Mouse (Mus musculus): ENCODE data around the gene Use1. TPM values are rescaled to one million over a fixed set of nuclear protein-coding genes. Genes with fewer than 3 reads are reported as not detected.

Gene Use1
- polyA plus RNA-seq, 1 experiment from 2014 or later, result 84.6 TPM

DNA sequence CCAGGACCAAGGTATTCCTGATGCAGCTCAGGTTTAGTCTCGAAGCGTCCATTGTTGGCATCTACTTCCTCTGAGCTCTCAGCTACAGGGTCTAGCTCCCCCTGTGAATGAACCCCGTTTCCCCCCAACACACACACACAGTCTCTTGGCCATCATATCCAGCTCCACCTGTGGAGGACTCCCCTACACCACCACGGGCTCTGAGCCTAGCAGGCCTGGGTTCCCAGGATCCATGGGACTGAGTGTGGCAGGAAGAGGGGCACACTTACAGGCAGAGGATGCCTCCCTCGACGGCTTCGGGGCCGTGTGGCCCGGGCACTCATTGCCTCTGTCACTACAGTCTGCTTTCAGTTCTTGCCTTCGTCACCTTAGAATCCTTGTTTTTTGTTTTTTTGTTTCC, 28.4 kb downstream of the Use1 start:
- 86% methylated on average over 10 of the region's 10 CpGs for WGBS
- Histone ChIP-seq H3K27me3 (ENCODE audit: insufficient read depth, poor library complexity, severe bottlenecking) (no peaks in the 10 kb centered on the region), H3K27ac (peak overlapping the region; percentile 42), H3K4me3 (no peak overlapping the region), H3K9me3 (0 out of 2 replicates have a peak, but pooled peaks cover 2% of the 10 kb centered on the region), H3K36me3 (peaks cover 20% of the 10 kb centered on the region), H3K4me1 (replicated peaks) (peaks cover 45% of the 10 kb centered on the region)
- no peak for DNase-seq (ENCODE audit: low spot score)

DNA sequence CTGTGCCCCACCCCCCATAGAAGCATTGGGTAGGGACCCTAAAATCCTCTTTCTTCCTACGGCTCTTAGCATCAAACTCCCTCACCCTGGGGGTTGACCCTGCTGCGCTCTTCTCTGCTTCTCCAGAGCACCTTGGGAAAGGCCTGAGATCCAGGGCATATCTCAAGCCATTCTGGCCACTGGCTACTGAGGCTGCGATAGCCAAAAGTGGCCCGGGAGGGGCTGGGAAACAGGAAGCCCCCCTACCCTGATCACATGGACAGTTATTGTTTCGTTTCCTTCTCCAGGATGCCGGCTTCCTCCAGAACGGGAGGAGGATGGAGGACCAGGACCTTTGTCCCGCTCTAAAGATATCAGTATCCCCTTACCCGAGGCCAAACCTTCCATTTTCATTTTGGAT, 29.0 kb downstream of the Use1 start, which contains the start of gene Ushbp1:
Gene Ushbp1, minus strand, starts transcription at position 174 of the 400 bp plus-strand sequence.
- Histone ChIP-seq H3K36me3 (peaks cover 24% of the 10 kb centered on the region), H3K9me3 (0 out of 2 replicates have a peak, but pooled peaks cover 2% of the 10 kb centered on the region)
- WGBS, result 85% methylated on average over 9 of the region's 9 CpGs

DNA sequence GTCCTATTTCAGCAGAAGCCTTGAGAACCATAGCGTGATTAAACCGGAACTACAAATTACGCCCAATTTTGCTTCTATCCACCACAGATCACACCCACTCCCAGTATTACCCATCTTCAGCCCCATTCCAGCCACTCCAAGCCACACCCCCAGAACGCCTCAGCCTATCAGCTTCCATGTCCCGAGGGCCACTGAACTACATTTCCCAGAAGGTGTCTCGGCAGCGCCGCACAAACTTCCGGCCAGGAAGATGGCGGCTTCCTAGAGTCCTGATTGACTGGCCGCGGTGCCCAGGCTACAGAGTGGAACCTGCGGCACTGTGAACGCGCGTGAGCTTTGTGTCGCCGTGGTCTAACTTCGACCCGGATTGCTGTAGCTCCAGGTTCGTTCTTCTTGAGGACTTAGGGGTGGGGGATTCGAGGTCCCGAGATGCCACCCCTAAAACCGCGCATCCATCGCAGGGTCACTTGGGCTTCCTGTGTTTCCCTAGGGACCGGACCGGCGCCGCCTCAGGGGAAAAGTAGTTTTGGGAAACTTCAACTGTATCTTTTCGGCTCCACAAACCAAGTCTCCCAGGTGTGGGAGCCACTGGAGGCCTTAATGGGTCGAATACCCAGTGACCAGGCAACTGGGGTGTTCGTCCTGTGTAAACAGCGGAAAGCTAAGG, 30.1 kb downstream of the Use1 start, which contains the start of gene Babam1:
Gene Babam1, plus strand, starts transcription at position 223 of the 667 bp plus-strand sequence.
- 1% methylated on average over 34 of the region's 34 CpGs for WGBS
- peak; percentile 93 for DNase-seq (ENCODE audit: low spot score)
- Histone ChIP-seq H3K9me3 (0 out of 2 replicates have a peak, but pooled peaks cover 2% of the 10 kb centered on the region), H3K36me3 (peaks cover 32% of the 10 kb centered on the region), H3K27ac (peak within 1 kb of the TSS; percentile 91), H3K4me3 (peak within 1 kb of the TSS; percentile 91), H3K4me1 (replicated peaks) (peaks cover 45% of the 10 kb centered on the region), H3K27me3 (ENCODE audit: insufficient read depth, poor library complexity, severe bottlenecking) (no peaks in the 10 kb centered on the region)

More for the DNA sequence above, 29.0 kb downstream of the Use1 start, which contains the start of gene Ushbp1:
- no peak for DNase-seq (ENCODE audit: low spot score)
- Histone ChIP-seq H3K27ac (peak within 1 kb of the TSS; percentile 91), H3K4me1 (replicated peaks) (peaks cover 45% of the 10 kb centered on the region), H3K27me3 (ENCODE audit: insufficient read depth, poor library complexity, severe bottlenecking) (no peaks in the 10 kb centered on the region), H3K4me3 (peak within 1 kb of the TSS; percentile 91)

DNA sequence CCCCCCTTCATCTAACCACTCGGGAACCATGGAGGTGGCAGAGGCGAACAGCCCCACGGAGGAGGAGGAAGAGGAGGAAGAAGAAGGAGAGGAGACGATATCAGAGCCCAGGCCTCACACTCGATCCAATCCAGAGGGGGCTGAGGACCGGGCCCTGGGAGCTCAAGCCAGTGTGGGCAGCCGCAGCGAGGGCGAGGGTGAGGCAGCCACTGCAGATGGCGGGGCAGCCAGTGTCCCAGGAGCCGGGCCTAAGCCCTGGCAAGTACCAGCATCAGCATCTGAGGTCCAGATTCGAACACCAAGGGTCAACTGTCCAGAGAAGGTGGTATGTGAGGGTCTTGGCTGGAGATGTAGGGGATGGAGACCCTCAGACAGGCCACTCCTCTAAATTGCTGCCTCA, 31.1 kb downstream of the Use1 start:
- Histone ChIP-seq H3K9me3 (0 out of 2 replicates have a peak, but pooled peaks cover 2% of the 10 kb centered on the region), H3K27me3 (ENCODE audit: insufficient read depth, poor library complexity, severe bottlenecking) (no peaks in the 10 kb centered on the region), H3K4me1 (replicated peaks) (peaks cover 39% of the 10 kb centered on the region), H3K4me3 (peak overlapping the region; percentile 91), H3K27ac (no peak overlapping the region; the same call in 1 of the 2 replicates), H3K36me3 (peaks cover 35% of the 10 kb centered on the region)
- DNase-seq (ENCODE audit: low spot score), result no peak
- WGBS, result 86% methylated on average over 12 of the region's 12 CpGs

DNA sequence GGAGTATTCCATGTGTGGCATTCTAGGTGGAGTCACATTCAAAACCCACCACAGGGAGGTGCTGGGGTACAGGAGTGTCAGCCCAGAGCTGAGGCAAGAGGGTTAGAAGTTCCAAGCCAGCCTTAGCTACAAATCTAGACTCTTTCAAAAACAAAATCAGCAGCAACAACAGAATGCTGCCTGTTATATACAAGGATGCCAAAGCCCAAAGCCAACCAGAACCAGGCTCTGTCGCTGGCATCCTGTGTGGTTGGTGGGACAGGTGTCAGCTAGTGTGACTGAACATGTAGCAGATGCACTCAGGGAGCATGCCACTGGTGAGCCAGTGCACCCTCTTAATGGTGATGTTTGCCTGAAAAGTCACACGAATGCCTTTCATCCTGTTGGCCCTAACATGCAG, 34.2 kb downstream of the Use1 start:
- H3K9me3 ChIP-seq, result no peaks in the 10 kb centered on the region
- peaks cover 49% of the 10 kb centered on the region for H3K36me3 ChIP-seq
- DNase-seq (ENCODE audit: low spot score), result no peak
- no peak overlapping the region for H3K27ac ChIP-seq
- H3K4me3 ChIP-seq, result no peak overlapping the region
- 91% methylated on average over 2 of the region's 2 CpGs for WGBS
- H3K27me3 ChIP-seq (ENCODE audit: insufficient read depth, poor library complexity, severe bottlenecking), result no peaks in the 10 kb centered on the region
- peaks cover 33% of the 10 kb centered on the region for H3K4me1 ChIP-seq (replicated peaks)

DNA sequence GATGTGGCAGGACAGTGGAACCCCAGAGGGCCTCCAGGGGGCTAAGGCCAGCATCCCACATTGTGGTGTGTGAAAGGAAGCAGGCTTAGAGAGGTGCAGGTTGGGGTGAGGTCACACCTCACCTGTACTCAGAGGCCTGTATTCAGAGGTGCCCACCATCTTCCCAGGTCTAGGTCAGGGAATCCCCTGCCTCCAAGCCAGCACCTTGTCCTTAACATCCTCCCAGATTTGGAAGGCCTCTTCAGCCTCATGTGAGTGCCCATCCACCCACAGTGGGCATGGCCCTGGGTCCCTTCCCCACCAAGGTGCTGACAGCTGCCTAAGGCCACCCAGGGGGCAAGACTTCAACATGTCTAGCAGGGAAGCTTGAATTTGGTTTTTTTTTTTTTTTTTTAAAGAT, 34.8 kb downstream of the Use1 start:
- peaks cover 34% of the 10 kb centered on the region for H3K4me1 ChIP-seq (replicated peaks)
- H3K27me3 ChIP-seq (ENCODE audit: insufficient read depth, poor library complexity, severe bottlenecking), result no peaks in the 10 kb centered on the region
- no peak overlapping the region for H3K4me3 ChIP-seq
- DNase-seq (ENCODE audit: low spot score), result no peak
- no peaks in the 10 kb centered on the region for H3K9me3 ChIP-seq
- H3K27ac ChIP-seq, result no peak overlapping the region
- peaks cover 49% of the 10 kb centered on the region for H3K36me3 ChIP-seq

DNA sequence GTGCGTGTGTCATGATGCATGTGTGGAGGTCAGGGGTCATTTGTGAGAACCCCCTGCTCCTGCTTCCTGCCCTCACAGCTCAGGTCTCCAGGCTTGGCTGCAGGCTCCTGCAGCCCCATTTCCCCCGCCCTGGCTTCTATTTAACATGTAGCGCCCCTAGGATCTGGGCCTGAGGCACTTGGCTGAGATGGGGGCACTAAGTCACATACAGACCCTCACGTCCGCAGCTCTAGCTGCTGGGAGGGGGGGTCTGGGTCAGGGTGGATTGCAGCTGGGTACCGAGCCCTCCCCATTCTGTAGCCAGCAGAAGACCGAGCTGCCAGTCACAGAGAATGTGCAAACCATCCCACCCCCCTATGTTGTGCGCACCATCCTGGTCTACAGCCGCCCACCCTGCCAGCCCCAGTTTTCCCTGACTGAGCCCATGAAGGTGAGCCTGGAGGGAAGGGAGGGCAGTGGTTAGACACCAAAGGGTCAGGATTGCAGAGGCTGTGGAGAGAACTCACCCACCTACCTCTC, 35.9 kb downstream of the Use1 start:
- Histone ChIP-seq H3K4me3 (no peak overlapping the region), H3K36me3 (peaks cover 55% of the 10 kb centered on the region), H3K9me3 (no peaks in the 10 kb centered on the region), H3K4me1 (replicated peaks) (peaks cover 38% of the 10 kb centered on the region), H3K27me3 (ENCODE audit: insufficient read depth, poor library complexity, severe bottlenecking) (no peaks in the 10 kb centered on the region), H3K27ac (no peak overlapping the region)
- WGBS, result 88% methylated on average over 9 of the region's 9 CpGs
- DNase-seq (ENCODE audit: low spot score), result no peak

DNA sequence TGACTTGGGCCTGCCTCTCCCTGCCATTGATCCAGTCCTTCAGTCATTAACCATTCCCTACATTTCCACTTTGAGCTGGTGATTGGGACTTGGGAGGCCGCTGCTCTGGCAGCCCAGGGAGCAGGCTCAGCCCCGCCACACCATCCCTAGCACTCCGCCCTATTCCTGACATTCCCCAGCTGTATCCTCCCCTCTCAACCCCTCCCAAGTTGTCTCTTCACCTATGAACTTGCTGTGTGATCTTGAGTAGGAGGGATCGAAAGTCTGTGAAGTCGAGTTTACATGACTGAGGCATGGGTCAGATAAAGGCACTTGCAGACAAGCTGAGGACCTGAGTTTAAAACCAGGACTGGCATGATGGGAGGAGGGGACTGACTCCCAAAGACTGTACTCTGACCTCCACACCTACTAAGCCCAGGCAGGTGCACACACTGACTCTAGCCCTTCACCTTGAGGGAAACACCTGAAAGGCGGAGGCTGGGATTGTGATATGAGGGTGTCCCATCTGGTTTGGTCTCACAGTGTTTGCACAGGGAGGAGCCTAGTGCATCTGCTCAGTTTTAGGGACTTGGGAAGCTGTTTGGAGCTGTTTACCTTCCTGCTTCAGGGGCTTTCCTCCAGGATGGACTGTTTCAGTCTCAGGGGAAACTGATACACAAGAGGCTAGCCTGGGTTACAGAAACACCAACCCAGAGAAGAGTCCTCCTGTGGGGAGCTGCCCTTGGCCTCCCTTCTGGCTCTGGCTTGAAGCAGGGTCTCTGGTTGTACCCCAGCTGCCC, 36.6 kb downstream of the Use1 start:
- no peaks in the 10 kb centered on the region for H3K9me3 ChIP-seq
- peaks cover 60% of the 10 kb centered on the region for H3K36me3 ChIP-seq
- no peak for DNase-seq (ENCODE audit: low spot score)
- no peaks in the 10 kb centered on the region for H3K27me3 ChIP-seq (ENCODE audit: insufficient read depth, poor library complexity, severe bottlenecking)
- no peak overlapping the region for H3K4me3 ChIP-seq
- peaks cover 37% of the 10 kb centered on the region for H3K4me1 ChIP-seq (replicated peaks)
- WGBS, result 85% methylated on average over 6 of the region's 6 CpGs
- no peak overlapping the region for H3K27ac ChIP-seq

DNA sequence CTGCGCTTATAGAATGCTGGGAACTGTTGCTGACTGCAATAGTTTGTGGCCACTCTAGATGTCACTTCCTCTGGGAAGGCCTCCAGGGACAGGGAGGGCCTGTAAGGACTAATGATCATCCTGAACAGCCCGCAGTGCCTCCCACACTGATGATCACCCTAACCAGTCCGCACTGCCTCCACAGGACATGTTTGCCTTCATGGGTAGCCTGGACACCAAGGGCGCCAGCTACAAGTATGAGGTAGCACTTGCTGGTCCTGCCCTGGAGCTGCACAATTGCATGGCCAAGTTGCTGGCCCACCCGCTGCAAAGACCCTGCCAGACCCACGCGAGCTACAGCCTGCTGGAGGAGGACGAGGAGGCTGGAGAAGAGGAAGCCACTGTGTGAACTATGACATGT, 37.4 kb downstream of the Use1 start:
- Histone ChIP-seq H3K36me3 (peaks cover 60% of the 10 kb centered on the region), H3K4me3 (no peak overlapping the region), H3K4me1 (replicated peaks) (peaks cover 37% of the 10 kb centered on the region), H3K27ac (no peak overlapping the region), H3K9me3 (no peaks in the 10 kb centered on the region), H3K27me3 (ENCODE audit: insufficient read depth, poor library complexity, severe bottlenecking) (no peaks in the 10 kb centered on the region)
- DNase-seq (ENCODE audit: low spot score), result no peak
- WGBS, result 92% methylated on average over 8 of the region's 8 CpGs

DNA sequence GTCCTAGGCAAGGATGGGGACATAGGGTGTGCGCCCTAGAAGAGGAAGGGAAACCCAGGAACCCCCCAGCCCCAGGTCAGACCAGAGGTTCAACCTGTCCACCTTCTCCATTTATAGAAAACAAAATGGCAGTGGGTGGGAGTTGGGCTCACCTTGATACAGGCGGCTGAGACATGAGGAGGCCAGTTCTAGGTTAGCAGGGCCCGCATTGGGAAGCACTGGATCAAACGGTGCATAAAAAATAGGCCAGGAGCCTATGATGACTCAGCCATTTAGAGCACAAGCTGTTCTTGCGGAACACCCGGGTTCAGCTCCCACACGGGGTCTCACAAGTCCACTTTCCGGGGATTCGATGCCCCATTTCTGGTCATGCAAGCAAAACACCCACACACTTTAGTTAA, 38.3 kb downstream of the Use1 start:
- DNase-seq (ENCODE audit: low spot score), result no peak
- H3K4me1 ChIP-seq (replicated peaks), result peaks cover 37% of the 10 kb centered on the region
- no peak overlapping the region for H3K27ac ChIP-seq
- no peaks in the 10 kb centered on the region for H3K9me3 ChIP-seq
- peaks cover 60% of the 10 kb centered on the region for H3K36me3 ChIP-seq
- 90% methylated on average over 9 of the region's 9 CpGs for WGBS
- H3K27me3 ChIP-seq (ENCODE audit: insufficient read depth, poor library complexity, severe bottlenecking), result no peaks in the 10 kb centered on the region
- peak overlapping the region; percentile 93 for H3K4me3 ChIP-seq

DNA sequence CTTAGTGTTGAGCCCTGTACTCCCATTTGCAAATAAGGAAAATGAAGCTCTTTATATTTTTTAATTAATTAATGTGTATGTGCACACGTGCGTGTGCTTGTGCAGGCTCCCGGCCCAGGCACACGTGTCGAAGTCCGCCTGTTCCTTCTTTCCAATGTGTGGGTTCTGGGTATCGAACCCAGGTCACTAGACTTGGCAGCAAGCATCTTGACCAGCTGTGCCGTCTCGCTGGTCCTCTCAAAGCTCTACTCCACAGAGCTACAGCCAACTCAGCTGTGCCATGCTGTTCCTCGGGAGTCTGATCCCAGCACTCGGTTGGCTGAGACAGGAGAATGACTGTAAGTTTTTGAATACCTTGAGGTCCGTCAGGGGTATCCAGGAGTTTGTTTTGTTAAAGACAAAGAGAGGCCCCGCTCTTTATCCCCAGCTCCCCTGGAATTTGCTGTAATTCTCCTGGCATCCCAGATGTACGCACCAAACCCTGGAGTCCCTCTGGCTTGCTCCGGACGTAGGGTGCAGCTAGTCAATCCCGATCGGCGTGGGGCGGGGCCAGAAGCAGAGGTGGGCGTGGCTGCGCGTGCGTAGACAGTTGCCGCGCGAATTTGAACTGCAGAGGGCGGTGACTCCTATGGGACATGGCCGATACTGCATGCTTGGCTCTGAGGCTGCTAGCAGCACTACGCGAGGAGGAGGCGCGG, 38.9 kb downstream of the Use1 start, which contains the start of gene Ankle1:
Gene Ankle1, plus strand, starts transcription at position 610 of the 698 bp plus-strand sequence.
- Histone ChIP-seq H3K4me1 (replicated peaks) (peaks cover 37% of the 10 kb centered on the region), H3K9me3 (no peaks in the 10 kb centered on the region), H3K36me3 (peaks cover 62% of the 10 kb centered on the region), H3K27me3 (ENCODE audit: insufficient read depth, poor library complexity, severe bottlenecking) (no peaks in the 10 kb centered on the region), H3K4me3 (peak within 1 kb of the TSS; percentile 93), H3K27ac (peak within 1 kb of the TSS; percentile 89)
- DNase-seq (ENCODE audit: low spot score), result peak; percentile 97
- WGBS, result 18% methylated on average over 33 of the region's 33 CpGs

Data from hindbrain, embryonic 10.5 days (tissue).